Mouse (Mus musculus): Measurements from ENCODE around the gene Zfp747.
"Not testable (repeated sequence)": the region's sequence is repeated elsewhere in the genome, so short reads cannot be mapped to it uniquely, and the experiment has no call there.

Zfp747 gene

GRCm38 (mm10) chr7:127375271-127376245, at the start of gene Zfp747:
Gene Zfp747, minus strand, starts transcription at chr7:127376050.
- DNase-seq (ENCODE audit: low spot score): peak; percentile 90

DNA sequence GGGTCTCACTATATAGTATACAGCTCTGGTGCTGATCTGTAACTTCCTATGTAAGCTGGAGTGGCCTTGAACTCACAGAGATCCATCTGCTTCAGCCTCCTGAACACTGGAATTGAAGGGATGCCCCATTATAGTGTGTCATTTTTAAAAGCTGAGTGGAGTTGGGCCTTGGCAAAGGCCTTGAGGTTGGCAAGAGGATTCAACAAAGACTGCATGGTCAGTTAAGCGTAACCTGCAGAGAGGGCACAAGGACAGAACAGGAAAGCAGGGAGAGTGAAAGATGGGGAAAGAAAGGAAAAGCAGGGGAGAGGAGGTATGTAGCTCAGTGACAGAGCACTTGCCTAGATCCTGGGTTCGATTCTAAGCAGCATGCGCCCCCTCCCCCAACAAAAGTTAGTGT, 49.4 kb upstream of the Zfp747 start:
- DNase-seq (ENCODE audit: low spot score): no peak

GRCm38 (mm10) chr7:127422247-127422646, 46.4 kb upstream of the Zfp747 start:
- no peak for DNase-seq (ENCODE audit: low spot score)

DNA sequence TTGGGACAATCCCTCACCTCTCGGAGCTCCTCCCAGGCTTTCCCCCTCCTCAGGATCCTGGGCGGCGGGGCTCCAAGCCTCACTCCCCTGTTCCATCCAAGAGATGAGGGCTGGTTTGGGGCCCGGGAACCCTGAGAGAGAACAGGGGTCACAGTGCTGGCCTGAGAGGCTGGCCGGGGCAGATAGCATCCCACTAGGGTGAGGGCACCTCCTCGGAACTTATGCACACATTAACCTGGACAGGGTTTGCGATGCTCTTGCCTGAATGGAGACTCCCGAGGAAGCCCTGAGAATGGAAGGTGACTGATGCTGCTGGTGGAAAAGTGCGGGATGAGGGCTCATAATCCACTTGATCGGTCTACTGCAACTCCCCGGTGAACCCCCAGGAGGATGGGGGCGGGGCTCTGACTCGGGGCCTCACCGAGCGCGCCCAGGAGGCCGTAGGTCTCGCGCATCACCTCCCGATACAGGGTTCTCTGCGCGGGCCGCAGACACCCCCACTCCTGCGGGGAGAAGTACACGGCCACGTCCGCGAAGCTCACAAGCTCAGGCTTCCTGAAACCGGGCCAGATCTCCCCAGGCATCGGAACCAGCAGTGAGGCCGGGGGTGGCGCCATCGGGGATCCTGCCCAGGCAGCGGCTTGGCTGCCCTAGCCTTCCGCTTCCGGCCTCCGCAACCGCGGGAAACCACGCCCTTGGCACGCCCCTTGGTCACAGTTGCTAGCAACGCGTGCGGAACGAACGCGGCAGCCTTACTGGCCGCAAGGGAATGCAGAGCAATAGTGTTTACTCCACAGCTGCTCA, 45.7 kb upstream of the Zfp747 start, which contains the start of gene Zfp688:
Gene Zfp688, minus strand, starts transcription at position 681 of the 804 bp plus-strand sequence.
- DNase-seq (ENCODE audit: low spot score): peak; percentile 96

- no peak for DNase-seq (ENCODE audit: low spot score)
These were observed 35.6 kb upstream of the Zfp747 start for GRCm38 (mm10) chr7:127411418-127411817.

DNA sequence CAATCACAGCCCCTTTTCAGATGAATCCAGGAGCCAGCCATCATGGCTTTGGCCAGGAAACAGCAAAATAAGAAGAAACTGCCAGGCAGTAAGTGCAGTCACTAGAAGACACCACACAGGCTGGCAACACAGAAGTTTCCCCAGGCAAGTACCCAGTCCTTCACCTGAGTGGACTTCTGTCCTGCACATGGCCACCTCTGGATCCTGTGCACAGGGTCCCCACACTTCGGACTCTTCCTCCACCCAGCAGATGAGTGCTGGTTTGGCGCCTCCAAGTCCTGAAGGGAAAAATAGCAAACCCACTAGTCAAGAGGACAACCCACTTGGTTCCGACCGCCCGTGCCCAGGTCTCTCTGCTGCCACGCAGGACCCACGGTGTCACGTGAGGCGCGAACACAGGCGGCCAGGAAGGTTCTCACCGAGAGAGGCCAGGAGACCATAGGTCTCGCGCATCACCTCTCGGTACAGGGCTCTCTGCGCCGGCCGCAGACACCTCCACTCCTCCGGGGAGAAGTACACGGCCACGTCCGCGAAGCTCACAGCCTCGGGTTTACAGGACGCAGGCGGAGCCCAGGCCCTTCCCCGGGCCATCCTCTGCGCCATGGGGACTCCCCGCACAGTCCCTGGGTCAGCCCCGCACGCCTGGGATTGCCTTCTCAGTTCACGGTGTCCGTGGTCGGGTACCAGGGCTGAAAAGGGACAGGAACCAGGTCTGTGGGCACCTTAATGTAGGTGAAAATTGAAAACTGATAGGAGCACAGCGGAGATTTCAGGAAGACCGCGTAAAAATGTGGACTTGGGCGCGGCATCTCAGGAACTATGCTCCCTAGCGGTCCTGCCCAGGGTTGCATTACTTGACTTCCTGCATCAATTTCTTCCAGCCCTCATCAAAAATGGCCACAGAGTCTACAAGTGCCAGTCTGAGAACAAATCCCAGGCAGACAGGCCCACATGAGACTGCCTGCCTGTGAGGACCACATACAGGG, 30.4 kb upstream of the Zfp747 start, which contains the start of gene Zfp764:
Gene Zfp764, minus strand, starts transcription at position 821 of the 986 bp plus-strand sequence.
- peak; percentile 83 for DNase-seq (ENCODE audit: low spot score)

DNA sequence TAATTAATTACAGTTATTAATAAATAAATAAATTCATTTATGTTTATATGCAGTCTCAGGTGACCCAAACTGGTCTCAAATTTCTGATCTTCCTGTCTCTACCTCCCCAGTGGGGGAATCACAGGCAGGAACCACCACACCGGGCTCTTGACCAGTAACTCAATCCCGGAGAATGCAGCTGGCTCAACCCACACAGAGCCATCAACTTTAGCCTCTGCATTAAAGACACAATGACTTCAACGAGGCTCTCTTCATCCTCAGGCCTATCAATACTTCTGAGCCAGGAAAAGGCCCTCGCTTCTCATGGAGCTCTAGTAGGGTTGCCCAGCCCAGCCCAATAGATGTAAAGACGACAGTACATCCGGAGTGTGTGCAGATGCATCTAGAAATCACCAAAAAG, 28.3 kb upstream of the Zfp747 start:
- not testable (repeated sequence) for DNase-seq (ENCODE audit: low spot score)

- no peak for DNase-seq (ENCODE audit: low spot score)
These were observed 27.1 kb upstream of the Zfp747 start for GRCm38 (mm10) chr7:127402980-127403379.

GRCm38 (mm10) chr7:127400355-127400754, 24.5 kb upstream of the Zfp747 start:
- no peak for DNase-seq (ENCODE audit: low spot score)

DNA sequence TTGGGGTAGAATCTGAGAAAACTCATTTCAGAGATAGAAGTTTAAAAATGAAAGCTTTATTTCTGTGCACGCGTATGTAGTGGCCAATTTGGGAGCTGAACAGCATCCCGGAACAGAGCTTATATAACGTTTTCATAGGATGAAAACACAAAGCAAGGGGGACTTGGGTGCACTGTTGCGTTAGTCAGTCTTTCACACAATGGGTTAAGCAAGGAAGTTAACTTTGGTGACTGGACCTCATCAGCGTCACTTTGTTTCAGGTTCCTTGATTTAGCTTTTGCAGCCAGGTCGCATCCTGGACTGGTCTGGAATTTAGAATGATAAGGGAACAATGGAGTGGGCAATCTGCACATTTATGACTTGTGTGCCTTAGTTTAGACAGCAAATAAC, 18.1 kb upstream of the Zfp747 start:
- DNase-seq (ENCODE audit: low spot score): no peak

GRCm38 (mm10) chr7:127393157-127393943, 17.5 kb upstream of the Zfp747 start, which contains the start of gene E430018J23Rik:
Gene E430018J23Rik, minus strand, starts transcription at chr7:127393629.
- DNase-seq (ENCODE audit: low spot score): peak; percentile 95

GRCm38 (mm10) chr7:127392251-127392824, 16.5 kb upstream of the Zfp747 start:
- no peak for DNase-seq (ENCODE audit: low spot score)

DNA sequence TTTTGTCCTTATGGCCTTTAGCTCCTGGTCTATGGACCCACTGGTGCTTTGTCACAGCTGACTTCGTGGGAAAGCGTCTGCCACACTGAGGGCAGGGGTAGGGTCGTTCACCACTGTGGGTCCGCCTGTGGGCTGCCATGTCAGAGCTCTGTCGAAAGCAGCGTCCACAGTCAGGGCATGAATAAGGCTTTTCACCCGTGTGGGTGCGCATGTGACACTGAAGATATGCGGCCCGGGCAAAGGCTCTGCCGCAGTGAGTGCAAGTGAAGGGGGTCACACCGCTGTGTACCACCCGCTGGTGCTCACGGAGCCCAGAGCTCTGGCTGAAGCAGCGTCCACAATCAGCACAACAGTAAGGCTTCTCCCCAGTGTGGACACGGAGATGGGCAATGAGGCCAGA, 15.7 kb upstream of the Zfp747 start:
- DNase-seq (ENCODE audit: low spot score): no peak

DNA sequence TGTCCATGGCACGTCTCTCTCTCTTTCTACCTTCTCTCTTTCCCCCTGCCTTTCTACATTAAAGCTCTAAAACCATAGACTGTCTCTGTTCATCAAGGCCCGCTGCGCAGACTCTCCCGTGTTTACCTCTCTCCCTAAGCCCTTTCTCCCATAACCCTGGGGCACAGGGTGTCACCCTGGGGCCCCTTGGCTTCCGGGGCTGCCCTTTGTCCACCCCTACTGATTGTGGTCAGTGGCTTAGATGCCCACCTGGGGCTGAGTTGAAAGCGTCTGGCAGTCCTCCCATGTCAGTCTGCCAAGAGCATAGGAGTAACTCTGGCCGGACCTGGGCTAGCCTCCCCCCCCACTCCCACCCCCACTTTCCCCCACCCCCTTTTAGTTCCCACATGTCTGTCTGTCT, 14.5 kb upstream of the Zfp747 start:
- DNase-seq (ENCODE audit: low spot score): no peak

GRCm38 (mm10) chr7:127388201-127388600, 12.4 kb upstream of the Zfp747 start:
- not testable (repeated sequence) for DNase-seq (ENCODE audit: low spot score)

GRCm38 (mm10) chr7:127386641-127387392, 11.0 kb upstream of the Zfp747 start, which contains the start of gene 9130019O22Rik:
Gene 9130019O22Rik, minus strand, starts transcription at chr7:127387166.
- DNase-seq (ENCODE audit: low spot score): peak; percentile 85

GRCm38 (mm10) chr7:127385560-127385959, 9.7 kb upstream of the Zfp747 start:
- not testable (repeated sequence) for DNase-seq (ENCODE audit: low spot score)

DNA sequence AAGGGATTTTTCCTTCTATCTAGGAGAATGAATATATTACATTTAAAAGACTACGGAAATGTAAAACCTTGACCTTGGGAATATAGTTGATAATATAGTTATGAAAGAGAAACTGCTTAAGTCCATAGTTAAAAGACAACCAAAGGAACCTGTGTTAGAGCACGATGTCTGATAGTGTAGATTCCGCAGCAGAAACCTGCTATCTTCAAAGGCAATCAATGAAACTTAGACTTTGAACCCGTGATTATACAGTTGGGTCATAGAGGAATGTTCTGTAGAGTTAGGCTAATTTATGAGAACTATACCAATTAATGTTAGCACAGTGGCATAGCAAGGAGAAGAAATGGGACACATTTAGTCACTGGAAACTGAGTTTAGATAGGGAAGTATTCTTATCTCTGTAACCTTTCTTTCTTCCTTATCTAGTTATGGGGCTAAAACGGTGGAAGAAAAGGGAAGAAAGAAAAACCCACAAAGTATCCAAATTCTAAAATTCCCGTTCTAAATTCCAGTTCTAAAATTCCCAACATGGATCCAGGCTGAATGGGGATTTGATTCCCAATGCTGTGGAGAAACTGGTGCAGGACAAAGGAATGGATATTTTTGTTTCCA, 2.6 kb upstream of the Zfp747 start:
- DNase-seq (ENCODE audit: low spot score): no peak

GRCm38 (mm10) chr7:127371870-127372269, 4.0 kb downstream of the Zfp747 start:
- DNase-seq (ENCODE audit: low spot score): not testable (repeated sequence)
